Mouse (Mus musculus) lung, embryonic 15.5 days (tissue): ENCODE data around the gene 6430628N08Rik. TPM values are rescaled to one million over a fixed set of nuclear protein-coding genes. Genes with fewer than 3 reads are reported as not detected.

Experiments used
- ATAC-seq: fragments of 200-750 bp; cut with Nextera tagmentation; 2 replicates; pipeline ENCODE4 v1.8.0; 2017; ENCODE audit warnings: moderate number of reproducible peaks, borderline replicate concordance; ENCODE audit not compliant: low FRiP score, low TSS enrichment; ENCODE audit errors: extremely low read depth
- H3K27ac ChIP-seq: fragments of 300-500 bp; sonication (generic); 2 replicates; pipeline ENCODE4 v1.5.1; 2015; ENCODE audit warnings: moderate library complexity, mild to moderate bottlenecking, inconsistent platforms
- H3K27me3 ChIP-seq: fragments of 300-500 bp; sonication (generic); 2 replicates; pipeline ENCODE4 v1.6.1; 2015; ENCODE audit warnings: inconsistent platforms
- H3K36me3 ChIP-seq: fragments of 300-500 bp; sonication (generic); 2 replicates; pipeline ENCODE4 v1.6.1; 2015; ENCODE audit warnings: inconsistent platforms
- H3K4me1 ChIP-seq: fragments of 300-500 bp; sonication (generic); 2 replicates; pipeline ENCODE4 v1.6.1; 2015; ENCODE audit warnings: inconsistent platforms
- H3K4me2 ChIP-seq: fragments of 300-500 bp; sonication (generic); 2 replicates; pipeline ENCODE4 v1.6.1; 2015; ENCODE audit warnings: inconsistent platforms, mild to moderate bottlenecking, moderate library complexity
- H3K4me3 ChIP-seq: fragments of 300-500 bp; sonication (generic); 2 replicates; pipeline ENCODE4 v1.5.1; 2015; ENCODE audit warnings: mild to moderate bottlenecking, inconsistent platforms
- H3K9ac ChIP-seq: fragments of 300-500 bp; sonication (generic); 2 replicates; pipeline ENCODE4 v1.6.1; 2015; ENCODE audit warnings: inconsistent platforms
- H3K9me3 ChIP-seq: fragments of 300-500 bp; sonication (generic); 2 replicates; pipeline ENCODE4 v1.6.1; 2016; ENCODE audit warnings: inconsistent platforms
- WGBS: fragments of 180-500 bp; shearing (Covaris S2); methylation state at CpG from one replicate; pipeline ENCODE4 v1.1.7; 2015; 5-methylcytosine and 5-hydroxymethylcytosine counted together
- polyA plus RNA-seq: library from polyadenylated mRNA; unstranded; fragments of >200 nt; fragmentation: Nextera tagmentation; extraction: Ambion mirVana; gene quantifications from 2 replicates; pipeline ENCODE4 v1.2.1, GENCODE M21; 2015

6430628N08Rik gene
- polyA plus RNA-seq, 1 experiment from 2014 or later = not detected

DNA sequence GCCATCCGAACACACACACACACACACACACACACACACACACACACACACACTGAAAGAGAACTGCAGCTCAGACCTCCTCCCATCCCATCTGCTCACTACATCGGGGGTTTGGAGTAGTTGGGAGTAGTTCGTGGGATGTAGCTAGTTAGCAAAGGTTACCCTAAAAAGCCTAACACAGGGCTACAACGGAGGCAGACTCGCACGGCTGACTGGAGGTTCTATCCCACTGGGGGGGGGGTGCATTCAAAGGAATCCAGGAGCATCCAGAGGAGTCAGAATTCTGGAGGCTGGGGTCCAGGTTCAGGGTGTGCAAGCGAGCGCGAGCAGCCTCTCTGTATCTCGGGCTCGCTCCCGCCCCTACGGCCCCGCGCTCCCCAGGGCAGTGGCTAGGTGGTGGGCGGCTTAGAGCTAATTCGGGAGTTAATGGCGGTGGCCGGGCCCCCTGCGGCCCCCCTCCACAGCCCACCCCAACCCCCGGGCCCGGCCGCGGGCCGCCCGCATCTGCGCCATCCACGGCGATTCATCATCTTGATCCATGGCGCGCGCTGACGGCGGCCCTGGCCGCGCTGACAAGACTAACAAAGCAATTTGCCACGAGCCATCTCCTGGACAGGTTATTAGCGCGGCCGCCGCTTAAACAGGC lies 53.3 kb downstream of the 6430628N08Rik start:
- peaks cover 14% of the 10 kb centered on the region for H3K4me1 ChIP-seq
- under 1% methylated on average over 40 of the region's 41 CpGs for WGBS
- no peaks in the 10 kb centered on the region for H3K9me3 ChIP-seq
- H3K27ac ChIP-seq = no peak overlapping the region
- H3K27me3 ChIP-seq = peaks cover 98% of the 10 kb centered on the region
- H3K36me3 ChIP-seq = no peaks in the 10 kb centered on the region
- no peak overlapping the region for H3K4me2 ChIP-seq
- no peak overlapping the region for H3K4me3 ChIP-seq
- ATAC-seq = no peak
- H3K9ac ChIP-seq = no peak overlapping the region

Other genes with a start within 250 kb of the 6430628N08Rik start
- 18.7 and 23.1 TPM in 2 replicates for gene Cyp4b1, start 242.9 kb upstream of the 6430628N08Rik start, polyA plus RNA-seq
- 30.6 and 34.6 TPM in 2 replicates for gene Efcab14, start 152.9 kb upstream of the 6430628N08Rik start, polyA plus RNA-seq
- gene Tex38, start 109.6 kb upstream of the 6430628N08Rik start, polyA plus RNA-seq = 0.20 and 0.32 TPM in 2 replicates
- 50.7 and 52.0 TPM in 2 replicates for gene Atpaf1, start 105.9 kb upstream of the 6430628N08Rik start, polyA plus RNA-seq
- 11.7 and 13.5 TPM in 2 replicates for gene Mob3c, start 62.6 kb upstream of the 6430628N08Rik start, polyA plus RNA-seq
- gene Mknk1, start 51.5 kb upstream of the 6430628N08Rik start, polyA plus RNA-seq = 23.9 and 28.3 TPM in 2 replicates
- gene Kncn, start 6.3 kb upstream of the 6430628N08Rik start, polyA plus RNA-seq = not detected in 2 replicates
- gene Dmbx1, start 49.3 kb downstream of the 6430628N08Rik start, polyA plus RNA-seq = 0.05 TPM in 1 of 2 replicates, not detected in the other
- gene Faah, start 127.3 kb downstream of the 6430628N08Rik start, polyA plus RNA-seq = 8.9 and 10.2 TPM in 2 replicates
- gene Nsun4, start 163.2 kb downstream of the 6430628N08Rik start, polyA plus RNA-seq = 24.6 and 24.8 TPM in 2 replicates
- 469 and 488 TPM in 2 replicates for gene Uqcrh, start 184.4 kb downstream of the 6430628N08Rik start, polyA plus RNA-seq
- gene Lrrc41, start 184.6 kb downstream of the 6430628N08Rik start, polyA plus RNA-seq = 70.9 and 71.5 TPM in 2 replicates
- gene Rad54l, start 233.0 kb downstream of the 6430628N08Rik start, polyA plus RNA-seq = 34.5 and 34.7 TPM in 2 replicates
- gene Pomgnt1, start 233.2 kb downstream of the 6430628N08Rik start, polyA plus RNA-seq = 59.2 and 66.1 TPM in 2 replicates